Mouse (Mus musculus): ENCODE data around the gene 4933417A18Rik.
"Not testable (repeated sequence)": the region's sequence is repeated elsewhere in the genome, so short reads cannot be mapped to it uniquely, and the experiment has no call there.

4933417A18Rik gene

GRCm38 (mm10) chr13:34976116-34976515 lies 51.9 kb downstream of the 4933417A18Rik start:
- DNase-seq (ENCODE audit: low spot score), result no peak

GRCm38 (mm10) chr13:34977410-34977809 lies 53.2 kb downstream of the 4933417A18Rik start:
- DNase-seq (ENCODE audit: low spot score), result no peak

- DNase-seq (ENCODE audit: low spot score), result not testable (repeated sequence)
Observed at GRCm38 (mm10) chr13:34978635-34979034, 54.4 kb downstream of the 4933417A18Rik start.

GRCm38 (mm10) chr13:34983479-34983878 lies 59.3 kb downstream of the 4933417A18Rik start:
- DNase-seq (ENCODE audit: low spot score), result not testable (repeated sequence)

- no peak for DNase-seq (ENCODE audit: low spot score)
Observed at GRCm38 (mm10) chr13:34991581-34992273, 67.5 kb downstream of the 4933417A18Rik start.

- peak; percentile 9 for DNase-seq (ENCODE audit: low spot score)
Observed at GRCm38 (mm10) chr13:34993085-34993484, 68.9 kb downstream of the 4933417A18Rik start.

- peak; percentile 49 for DNase-seq (ENCODE audit: low spot score)
Observed at GRCm38 (mm10) chr13:34993595-34993982, 69.4 kb downstream of the 4933417A18Rik start.

- DNase-seq (ENCODE audit: low spot score), result peak; percentile 96
Observed at GRCm38 (mm10) chr13:34993983-34994811, 70.0 kb downstream of the 4933417A18Rik start.

- DNase-seq (ENCODE audit: low spot score), result no peak
Observed at GRCm38 (mm10) chr13:34995925-34996324, 71.7 kb downstream of the 4933417A18Rik start.

Measured in embryo, embryonic 10.5 days (tissue).